In the genomic region with DNA sequence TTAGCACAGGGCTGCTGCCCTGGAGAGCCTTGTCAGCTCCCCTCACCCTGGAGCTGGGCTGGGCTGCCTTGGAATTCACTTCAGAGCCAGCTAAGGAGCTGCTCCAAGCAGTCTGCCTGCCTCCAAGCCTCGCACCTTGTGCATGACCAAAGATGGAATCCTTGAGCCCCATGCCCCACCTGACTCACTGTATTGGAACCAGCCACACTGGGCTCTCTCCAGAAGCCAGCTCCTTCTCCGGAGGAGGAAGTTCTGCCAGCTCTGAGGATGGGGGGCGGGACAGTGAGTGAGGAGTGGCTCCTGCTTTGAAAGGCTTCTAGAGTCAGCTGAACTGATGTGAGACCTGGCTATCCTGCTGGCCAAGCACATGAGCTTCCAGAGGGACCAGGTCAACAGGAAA, we compare ENCODE assay signal across 14 mouse cellular contexts. TPM values are rescaled to one million over a fixed set of nuclear protein-coding genes. Genes with fewer than 3 reads are reported as not detected.
DNase-seq lines count a peak whose midpoint lies in the region; ATAC-seq and TF ChIP-seq lines count a peak whose summit lies in the region.
"Had no signal": no experiment of that assay in that cellular context is flagged by ENCODE, and none has a peak within 500 bp of the region (broad histone marks: within the 10 kb centered on the region; RNA-seq: fewer than 3 reads in every experiment).

No protein-coding gene starts in this region.

- in situ Hi-C loops in ES-E14 (cut with MboI; ENCODE audit: low sequenced_read_pairs in 2 of 2, unreplicated experiment in 2 of 2): no loop called here

- WGBS in heart, postnatal 0 days: 78% methylated on average over 3 of the region's 3 CpGs
- 86% methylated on average over 3 of the region's 3 CpGs for WGBS in intestine, embryonic 14.5 days
- WGBS in kidney, adult 2 months: 63% methylated on average over 3 of the region's 3 CpGs

- H3K4me2 ChIP-seq in heart, postnatal 0 days (ENCODE audit: low read depth, low read length): no peak overlapping the region
- H3K4me2 ChIP-seq in intestine, embryonic 14.5 days (ENCODE audit: low read length): no peak overlapping the region

- no peaks in the 10 kb centered on the region for H3K9me3 ChIP-seq in heart, postnatal 0 days (replicated peaks; ENCODE audit: control insufficient read depth, low read length)
- no peaks in the 10 kb centered on the region for H3K9me3 ChIP-seq in ES-E14 (ENCODE audit: control insufficient read depth, insufficient read depth, low read depth, low read length)
- H3K9me3 ChIP-seq in intestine, embryonic 14.5 days (ENCODE audit: control insufficient read depth, low read length): no peaks in the 10 kb centered on the region

- no peak overlapping the region for H3K4me3 ChIP-seq in heart, postnatal 0 days (ENCODE audit: low read depth, low read length)
- no peak overlapping the region for H3K4me3 ChIP-seq in ES-E14 (ENCODE audit: insufficient read depth in 1 of 2, low read depth in 1 of 2, low read length in 2 of 2, poor library complexity in 1 of 2, severe bottlenecking in 1 of 2)
- H3K4me3 ChIP-seq in intestine, embryonic 14.5 days (ENCODE audit: low read depth, low read length): no peak overlapping the region
- H3K4me3 ChIP-seq in kidney, adult 2 months (ENCODE audit: insufficient read depth, low read depth, low read length): no peak overlapping the region

- H3K36me3 ChIP-seq in heart, postnatal 0 days (replicated peaks; ENCODE audit: control insufficient read depth, insufficient read depth, low read length): no peaks in the 10 kb centered on the region
- peaks cover 7% of the 10 kb centered on the region; the same call in 1 of the 2 replicates for H3K36me3 ChIP-seq in ES-E14 (ENCODE audit: control insufficient read depth, insufficient read depth, low read length, poor library complexity, severe bottlenecking)
- H3K36me3 ChIP-seq in intestine, embryonic 14.5 days (ENCODE audit: control insufficient read depth, insufficient read depth, low read length): no peaks in the 10 kb centered on the region
- no peaks in the 10 kb centered on the region for H3K36me3 ChIP-seq in kidney, adult 2 months (ENCODE audit: control insufficient read depth, insufficient read depth, low read length)

- no peak for TF ChIP-seq CTCF in heart, postnatal 0 days (IDR thresholded peaks at IDR 0.05; ENCODE audit: low read depth)
- TF ChIP-seq CTCF in kidney, adult 2 months (conservative IDR thresholded peaks at IDR 0.05; ENCODE audit: insufficient read depth, insufficient read length, low read depth, low read length): no peak

- TF ChIP-seq EP300 in heart, postnatal 0 days (IDR thresholded peaks at IDR 0.05; ENCODE audit: low read depth): no peak

- TF ChIP-seq POLR2A in kidney, adult 2 months (IDR thresholded peaks at IDR 0.05; ENCODE audit: low read depth, low read length): no peak

- H3K4me1 ChIP-seq in heart, postnatal 0 days (ENCODE audit: control insufficient read depth, insufficient read depth): peaks cover 21% of the 10 kb centered on the region
- H3K4me1 ChIP-seq in ES-E14 (ENCODE audit: control insufficient read depth in 2 of 2, insufficient read depth in 2 of 2, low read length in 2 of 2, poor library complexity in 1 of 2): peaks cover 7 to 12% of the 10 kb centered on the region in 2 experiments
- H3K4me1 ChIP-seq in intestine, embryonic 14.5 days (replicated peaks; ENCODE audit: control insufficient read depth, insufficient read depth, low read length): peaks cover 38% of the 10 kb centered on the region
- no peaks in the 10 kb centered on the region; the same call in 1 of the 2 replicates for H3K4me1 ChIP-seq in kidney, adult 2 months (ENCODE audit: control insufficient read depth, insufficient read depth, low read length)

- no peaks in the 10 kb centered on the region for H3K27me3 ChIP-seq in heart, postnatal 0 days (ENCODE audit: control insufficient read depth, insufficient read depth, low read length)
- H3K27me3 ChIP-seq in intestine, embryonic 14.5 days (replicated peaks; ENCODE audit: control insufficient read depth, insufficient read depth, low read length): no peaks in the 10 kb centered on the region
- no peaks in the 10 kb centered on the region for H3K27me3 ChIP-seq in kidney, adult 2 months (replicated peaks; ENCODE audit: control insufficient read depth, insufficient read depth, low read length)

- DNase-seq in heart, postnatal 0 days (ENCODE audit: low spot score): no peak
- no peak for DNase-seq in heart, adult 8-10 months (ENCODE audit: low spot score)
- DNase-seq in ES-E14 (ENCODE audit: low read depth, low spot score) (no peak), adipocyte (ENCODE audit: low spot score) (no peak)
- no peak for DNase-seq in intestine, embryonic 14.5 days (ENCODE audit: low spot score)
- DNase-seq in lung, postnatal 4 days: peak; percentile 53 to 80
- no peak for DNase-seq in thymus, postnatal 36 days
- DNase-seq in kidney, adult 2 months: no peak
- DNase-seq: embryo, embryonic 11 days; thymus, postnatal 4 days had no signal

- H3K9ac ChIP-seq in heart, postnatal 0 days (replicated peaks; ENCODE audit: low read depth, low read length): no peak overlapping the region
- no peak overlapping the region for H3K9ac ChIP-seq in ES-E14 (ENCODE audit: insufficient read depth, low read depth, low read length, poor library complexity, severe bottlenecking)
- no peak overlapping the region for H3K9ac ChIP-seq in intestine, embryonic 14.5 days (ENCODE audit: low read length)
- H3K9ac ChIP-seq: liver, embryonic 14.5 days had no signal

- 0 out of 2 replicates have a peak overlapping the region, but pooled peaks have one; percentile 11 for H3K27ac ChIP-seq in heart, postnatal 0 days (ENCODE audit: low read depth)
- H3K27ac ChIP-seq in ES-E14 (ENCODE audit: insufficient read depth, low read depth, low read length, poor library complexity, severe bottlenecking): peak overlapping the region; percentile 38; the same call in 1 of the 2 replicates
- H3K27ac ChIP-seq in intestine, embryonic 14.5 days (ENCODE audit: low read depth): peak overlapping the region; percentile 16; the same call in 1 of the 2 replicates
- H3K27ac ChIP-seq in kidney, adult 2 months (ENCODE audit: insufficient read depth, low read depth, low read length): no peak overlapping the region
- H3K27ac ChIP-seq: liver, embryonic 14.5 days had no signal

- ATAC-seq in heart, postnatal 0 days (ENCODE audit: insufficient read depth, low read depth): no peak
- no peak for ATAC-seq in intestine, embryonic 14.5 days (replicated peaks; ENCODE audit: low FRiP score, low TSS enrichment, low read depth)
- ATAC-seq: forebrain, embryonic 14.5 days had no signal

TF ChIP-seq in ES-E14, 5 proteins besides CTCF, POLR2A, EP300 and RAD21:
- TF ChIP-seq CHD2 (IDR thresholded peaks at IDR 0.05; ENCODE audit: low read depth, low read length): no peak
- no peak for TF ChIP-seq HCFC1 (IDR thresholded peaks at IDR 0.05; ENCODE audit: borderline replicate concordance, insufficient read depth, low read length)
- TF ChIP-seq MAFK (IDR thresholded peaks at IDR 0.05; ENCODE audit: insufficient read depth, low read depth, low read length): no peak
- TF ChIP-seq ZNF384 (IDR thresholded peaks at IDR 0.05; ENCODE audit: low read depth, low read length): no peak
- TF ChIP-seq ZC3H11A (IDR thresholded peaks at IDR 0.05; ENCODE audit: borderline replicate concordance, low read depth, low read length): no peak

RNA-seq across cellular contexts. Expression of a gene that starts 6.3 kb away (rescaled TPM):
- total RNA-seq in heart, postnatal 0 days (2014; rRNA removed; ENCODE audit: low replicate concordance): 23.6 and 29.6 TPM in 2 replicates
- 51.1 and 55.5 TPM in 2 replicates for polyA plus RNA-seq in heart, postnatal 0 days (2015; fragmentation: Nextera tagmentation; extraction: Ambion mirVana)
- total RNA-seq in heart, adult 8-10 months (2022): 10 to 100 TPM; 19.6 to 24.3 (median 22.9) TPM
- total RNA-seq in ES-E14 (2012; rRNA removed): 39.4 and 44.9 TPM in 2 replicates
- 43.3 and 48.9 TPM in 2 replicates for polyA plus RNA-seq in intestine, embryonic 14.5 days (2014; fragmentation: Nextera tagmentation; extraction: Ambion mirVana)
- 70.0 and 75.9 TPM in 2 replicates for polyA plus RNA-seq in kidney, adult 2 months (2012; rRNA removed)

RNA-seq across cellular contexts. Expression of a gene that starts 26.4 kb away (rescaled TPM):
- not detected in 2 replicates for total RNA-seq in heart, postnatal 0 days (2014; rRNA removed; ENCODE audit: low replicate concordance)
- not detected in 2 replicates for polyA plus RNA-seq in heart, postnatal 0 days (2015; fragmentation: Nextera tagmentation; extraction: Ambion mirVana)
- total RNA-seq in heart, adult 8-10 months (2022): not detected
- total RNA-seq in ES-E14 (2012; rRNA removed): not detected in 2 replicates
- polyA plus RNA-seq in intestine, embryonic 14.5 days (2014; fragmentation: Nextera tagmentation; extraction: Ambion mirVana): 0.68 TPM in 1 of 2 replicates, not detected in the other
- not detected in 2 replicates for polyA plus RNA-seq in kidney, adult 2 months (2012; rRNA removed)
- polyA plus RNA-seq: heart, embryonic 16.5 days; kidney, embryonic 14.5 days had no signal

RNA-seq across cellular contexts. Expression of a gene that starts 44.6 kb away (rescaled TPM):
- total RNA-seq in heart, postnatal 0 days (2014; rRNA removed; ENCODE audit: low replicate concordance): 14.2 and 15.5 TPM in 2 replicates
- polyA plus RNA-seq in heart, postnatal 0 days (2015; fragmentation: Nextera tagmentation; extraction: Ambion mirVana): 2.5 and 2.9 TPM in 2 replicates
- total RNA-seq in heart, adult 8-10 months (2022): 1 to 10 TPM; 3.2 to 4.9 (median 3.7) TPM
- total RNA-seq in ES-E14 (2012; rRNA removed): 32.5 and 36.7 TPM in 2 replicates
- 15.4 and 17.5 TPM in 2 replicates for polyA plus RNA-seq in intestine, embryonic 14.5 days (2014; fragmentation: Nextera tagmentation; extraction: Ambion mirVana)
- 31.8 and 33.9 TPM in 2 replicates for polyA plus RNA-seq in kidney, adult 2 months (2012; rRNA removed)

Comparison
In these comparisons a context has a peak if more than half of its experiments do, and no peak if none do; other contexts are left out.
1. DNase-seq: peak in lung, postnatal 4 days (2 of 2); none in heart, postnatal 0 days (single experiment), heart, adult 8-10 months (single experiment), ES-E14 (single experiment), intestine, embryonic 14.5 days (single experiment), thymus, postnatal 36 days (0 of 2), kidney, adult 2 months (single experiment) and adipocyte (single experiment).